Mouse (Mus musculus) forelimb bud, embryonic 11.5 days (tissue): ENCODE data around the gene Tsku.
A peak's percentile ranks its signal among the peaks of the same experiment; 100 is the strongest.

Source experiments
- DNase-seq: peaks from one replicate; pipeline ENCODE4 v3.0.0-alpha.2; 2012; ENCODE audit warnings: low read depth, low spot score

Gene Tsku

GRCm38 (mm10) chr7:98361063-98361652, at the start of gene Tsku:
TSS of gene Tsku (minus strand) at chr7:98361328.
- DNase-seq = peak; percentile 98

- no peak for DNase-seq
Observed at GRCm38 (mm10) chr7:98407615-98408014, 46.5 kb upstream of the Tsku start.

- DNase-seq = no peak
Observed at GRCm38 (mm10) chr7:98403996-98404395, 42.9 kb upstream of the Tsku start.

GRCm38 (mm10) chr7:98402582-98403574, 41.8 kb upstream of the Tsku start:
- no peak for DNase-seq

GRCm38 (mm10) chr7:98392466-98393201, 31.5 kb upstream of the Tsku start:
- DNase-seq = no peak

GRCm38 (mm10) chr7:98391351-98391936, 30.3 kb upstream of the Tsku start:
- DNase-seq = no peak

GRCm38 (mm10) chr7:98390486-98390885, 29.4 kb upstream of the Tsku start:
- DNase-seq = no peak

- no peak for DNase-seq
Observed at GRCm38 (mm10) chr7:98389656-98390055, 28.5 kb upstream of the Tsku start.

GRCm38 (mm10) chr7:98388881-98389501, 27.9 kb upstream of the Tsku start:
- no peak for DNase-seq

- DNase-seq = no peak
Observed at GRCm38 (mm10) chr7:98387201-98387600, 26.1 kb upstream of the Tsku start.

GRCm38 (mm10) chr7:98385168-98385567, 24.0 kb upstream of the Tsku start:
- no peak for DNase-seq

- DNase-seq = no peak
Observed at GRCm38 (mm10) chr7:98383337-98383736, 22.2 kb upstream of the Tsku start.

- no peak for DNase-seq
Observed at GRCm38 (mm10) chr7:98382784-98383183, 21.7 kb upstream of the Tsku start.

GRCm38 (mm10) chr7:98380224-98380925, 19.2 kb upstream of the Tsku start:
- DNase-seq = no peak

GRCm38 (mm10) chr7:98379232-98379631, 18.1 kb upstream of the Tsku start:
- no peak for DNase-seq

- no peak for DNase-seq
Observed at GRCm38 (mm10) chr7:98377257-98377656, 16.1 kb upstream of the Tsku start.

GRCm38 (mm10) chr7:98371161-98371560, 10.0 kb upstream of the Tsku start:
- DNase-seq = no peak

GRCm38 (mm10) chr7:98369762-98370369, 8.7 kb upstream of the Tsku start:
- no peak for DNase-seq

- no peak for DNase-seq
Observed at GRCm38 (mm10) chr7:98361662-98362061, 534 bp upstream of the Tsku start.

GRCm38 (mm10) chr7:98360621-98360990, 522 bp downstream of the Tsku start:
- no peak for DNase-seq
